Mouse (Mus musculus): Measurements from ENCODE around the gene Snrnp48. TPM values are rescaled to one million over a fixed set of nuclear protein-coding genes. Genes with fewer than 3 reads are reported as not detected.

Gene Snrnp48
- polyA plus RNA-seq, 1 experiment from 2014 or later: 40.2 TPM

- H3K27ac ChIP-seq: no peak overlapping the region
- no peak for ATAC-seq (replicated peaks; ENCODE audit: low FRiP score)
- H3K36me3 ChIP-seq: no peaks in the 10 kb centered on the region
- no peak overlapping the region for H3K4me2 ChIP-seq
- no peaks in the 10 kb centered on the region for H3K9me3 ChIP-seq (replicated peaks)
- no peaks in the 10 kb centered on the region for H3K4me1 ChIP-seq
- 65% methylated on average over 3 of the region's 3 CpGs for WGBS
- H3K4me3 ChIP-seq (replicated peaks): no peak overlapping the region
- H3K9ac ChIP-seq: no peak overlapping the region
- H3K27me3 ChIP-seq: no peaks in the 10 kb centered on the region
Measured at GRCm38 (mm10) chr13:38272624-38273023, 67.9 kb downstream of the Snrnp48 start.

Other genes starting within 250 kb of the Snrnp48 start
- 129 and 142 TPM in 2 replicates for gene Ssr1, start 210.7 kb upstream of the Snrnp48 start, polyA plus RNA-seq (2015; fragmentation: Nextera tagmentation; extraction: Ambion mirVana)
- gene Riok1, start 167.9 kb upstream of the Snrnp48 start, polyA plus RNA-seq (2015; fragmentation: Nextera tagmentation; extraction: Ambion mirVana): 54.7 and 59.9 TPM in 2 replicates
- gene Cage1, start 167.9 kb upstream of the Snrnp48 start, polyA plus RNA-seq (2015; fragmentation: Nextera tagmentation; extraction: Ambion mirVana): 1.1 and 1.4 TPM in 2 replicates
- 5.1 TPM in 2 replicates for gene Dsp, start 53.6 kb upstream of the Snrnp48 start, polyA plus RNA-seq (2015; fragmentation: Nextera tagmentation; extraction: Ambion mirVana)
- gene Bmp6, start 140.2 kb downstream of the Snrnp48 start, polyA plus RNA-seq (2015; fragmentation: Nextera tagmentation; extraction: Ambion mirVana): 1.7 and 2.5 TPM in 2 replicates